Mouse (Mus musculus) MEL (cell line): ENCODE measurements around the gene Klra1. TPM values are rescaled to one million over a fixed set of nuclear protein-coding genes. Genes with fewer than 3 reads are reported as not detected.
"Not testable (repeated sequence)": the region's sequence is repeated elsewhere in the genome, so short reads cannot be mapped to it uniquely, and the experiment has no call there.

Source experiments
- DNase-seq: peaks from one replicate; pipeline ENCODE4 v3.0.0; 2011; ENCODE audit warnings: low read depth, low spot score
- H3K27ac ChIP-seq: 2 replicates; pipeline ENCODE4 v1.5.1; 2012; ENCODE audit warnings: low read depth, mild to moderate bottlenecking, control low read depth, low read length, moderate library complexity; ENCODE audit not compliant: control insufficient read depth
- H3K27me3 ChIP-seq, 2 experiments: fragments of 150-350 bp in 1 of 2; sonication (generic) in 1 of 2; 2 replicates each; pipeline ENCODE4 v1.6.1; 2012; ENCODE audit warnings: low read length in 2 of 2, mild to moderate bottlenecking in 2 of 2, improper control_type of control experiment in 1 of 2, moderate library complexity in 1 of 2; ENCODE audit not compliant: insufficient read depth in 2 of 2, control insufficient read depth in 1 of 2
- H3K36me3 ChIP-seq, 2 experiments: 2 replicates each; pipeline ENCODE4 v1.6.1; 2012 to 2014; ENCODE audit warnings: low read length in 2 of 2, improper control_type of control experiment in 1 of 2, inconsistent platforms in 1 of 2, mild to moderate bottlenecking in 1 of 2; ENCODE audit not compliant: insufficient read depth in 2 of 2, control insufficient read depth in 1 of 2
- H3K4me1 ChIP-seq, 2 experiments: fragments of 150-350 bp in 1 of 2; sonication (generic) in 1 of 2; 2 replicates each; pipeline ENCODE4 v1.6.1; 2012; ENCODE audit warnings: low read length in 2 of 2, improper control_type of control experiment in 1 of 2, mild to moderate bottlenecking in 1 of 2; ENCODE audit not compliant: insufficient read depth in 2 of 2, control insufficient read depth in 1 of 2
- H3K4me3 ChIP-seq, 2 experiments: fragments of 150-350 bp in 1 of 2; sonication (generic) in 1 of 2; 2 replicates each; pipeline ENCODE4 v1.5.1; 2012; ENCODE audit warnings: low read depth in 2 of 2, low read length in 2 of 2, mild to moderate bottlenecking in 2 of 2, moderate library complexity in 2 of 2, control low read depth in 1 of 2, improper control_type of control experiment in 1 of 2; ENCODE audit not compliant: control insufficient read depth in 1 of 2, insufficient read depth in 1 of 2
- H3K79me2 ChIP-seq: 2 replicates; pipeline ENCODE4 v1.6.1; 2012; ENCODE audit warnings: mild to moderate bottlenecking, low read length, moderate library complexity; ENCODE audit not compliant: control insufficient read depth, poor library complexity, insufficient read depth
- H3K9ac ChIP-seq: 2 replicates; pipeline ENCODE4 v1.6.1; 2012; ENCODE audit warnings: low read depth, mild to moderate bottlenecking, control low read depth, low read length, moderate library complexity; ENCODE audit not compliant: control insufficient read depth, poor library complexity, severe bottlenecking
- H3K9me3 ChIP-seq: fragments of 150-350 bp; sonication (generic); replicated peaks from 2 replicates; pipeline ENCODE4 v1.6.1; 2012; ENCODE audit warnings: mild to moderate bottlenecking, low read length, improper control_type of control experiment, moderate library complexity; ENCODE audit not compliant: insufficient read depth
- ELF1 ChIP-seq: IDR thresholded peaks from 2 replicates; pipeline ENCODE4 v1.6.1; 2014; ENCODE audit warnings: low read depth, mild to moderate bottlenecking, inconsistent platforms, low read length, improper control_type of control experiment, moderate library complexity
- EP300 ChIP-seq, 2 experiments: IDR thresholded peaks; 2 replicates each; pipeline ENCODE4 v1.6.1; 2011; ENCODE audit warnings: improper control_type of control experiment in 2 of 2, low read length in 2 of 2, low read depth in 1 of 2, mild to moderate bottlenecking in 1 of 2
- ETS1 ChIP-seq: IDR thresholded peaks from 2 replicates; pipeline ENCODE4 v1.6.1; 2012; ENCODE audit warnings: low read depth, mild to moderate bottlenecking, inconsistent platforms, low read length, improper control_type of control experiment, moderate library complexity
- GATA1 ChIP-seq: IDR thresholded peaks from 2 replicates; pipeline ENCODE4 v1.6.1; 2011; ENCODE audit warnings: low read depth, low read length, improper control_type of control experiment
- KAT2A ChIP-seq: conservative IDR thresholded peaks from 2 replicates; pipeline ENCODE4 v1.6.1; 2012; ENCODE audit warnings: low read depth, low read length, improper control_type of control experiment, inconsistent platforms
- MYB ChIP-seq: IDR thresholded peaks from 2 replicates; pipeline ENCODE4 v1.6.1; 2011; ENCODE audit warnings: mild to moderate bottlenecking, low read depth, low read length, improper control_type of control experiment
- POLR2AphosphoS5 ChIP-seq: IDR thresholded peaks from 2 replicates; pipeline ENCODE4 v1.6.1; 2012; ENCODE audit warnings: low read depth, borderline replicate concordance, mild to moderate bottlenecking, inconsistent platforms, low read length, moderate library complexity, mixed read lengths
- RCOR1 ChIP-seq: IDR thresholded peaks from 2 replicates; pipeline ENCODE4 v1.6.1; 2012; ENCODE audit warnings: low read depth, mild to moderate bottlenecking, inconsistent platforms, low read length, improper control_type of control experiment
- SIN3A ChIP-seq: IDR thresholded peaks from 2 replicates; pipeline ENCODE4 v1.6.1; 2012; ENCODE audit warnings: low read length, improper control_type of control experiment, inconsistent platforms
- TAL1 ChIP-seq: IDR thresholded peaks from 2 replicates; pipeline ENCODE4 v1.6.1; 2012; ENCODE audit warnings: mild to moderate bottlenecking, inconsistent platforms, low read length, moderate library complexity, mixed read lengths
- TCF12 ChIP-seq: IDR thresholded peaks from 2 replicates; pipeline ENCODE4 v1.6.1; 2014; ENCODE audit warnings: low read depth, mild to moderate bottlenecking, inconsistent platforms, low read length, improper control_type of control experiment, moderate library complexity
- polyA plus RNA-seq, 2 experiments: library from polyadenylated mRNA; stranded (reverse) in 1 of 2; unstranded in 1 of 2; fragments of >175 nt in 1 of 2; fragments of >200 nt in 1 of 2; gene quantifications; 2 replicates each; pipeline versions ENCODE4 v1.2.1 to v1.2.4; 2012; ENCODE audit warnings: low replicate concordance in 2 of 2, low read depth in 1 of 2; ENCODE audit not compliant: insufficient read length in 2 of 2, insufficient read depth in 1 of 2, missing spikeins in 1 of 2
- total RNA-seq: library from RNA; depleted of rRNA; stranded (reverse); fragments of 300-350 nt; gene quantifications from 2 replicates; pipeline ENCODE4 v1.2.3, GENCODE M21; 2012

The Klra1 gene
- total and polyA plus RNA-seq, 3 experiments = 0.10 to 0.12 TPM; not detected in 1

GRCm38 (mm10) chr6:130382375-130382774 is 4.3 kb downstream of the Klra1 start:
- peak; percentile 63 for DNase-seq
- TF ChIP-seq KAT2A (no peak), ETS1 (peak; percentile 26; the same call in 1 of the 2 replicates), ELF1 (no peak), POLR2AphosphoS5 (no peak)
- Histone ChIP-seq H3K36me3 (peaks cover 0 to 19% of the 10 kb centered on the region in 2 experiments; a peak in 2 of 4 replicates), H3K27me3 (no peaks in the 10 kb centered on the region), H3K79me2 (no peaks in the 10 kb centered on the region), H3K9ac (no peak overlapping the region), H3K4me3 (no peak overlapping the region; a peak in 1 of 4 replicates), H3K27ac (no peak overlapping the region), H3K4me1 (peaks cover 4 to 14% of the 10 kb centered on the region in 2 experiments; a peak in 3 of 4 replicates), H3K9me3 (no peaks in the 10 kb centered on the region)

GRCm38 (mm10) chr6:130345381-130345780 is 41.3 kb downstream of the Klra1 start:
- H3K27ac ChIP-seq, H3K27me3 ChIP-seq, H3K4me3 ChIP-seq, H3K79me2 ChIP-seq, H3K9ac ChIP-seq, H3K9me3 ChIP-seq, DNase-seq: not testable (repeated sequence)
- Histone ChIP-seq H3K4me1 (peaks cover 6 to 12% of the 10 kb centered on the region in 2 experiments; a peak in 2 of 4 replicates), H3K36me3 (peaks cover 0 to 16% of the 10 kb centered on the region in 2 experiments; a peak in 2 of 4 replicates)

- H3K79me2 ChIP-seq, H3K27me3 ChIP-seq, H3K4me3 ChIP-seq, H3K9ac ChIP-seq, H3K9me3 ChIP-seq: not testable (repeated sequence)
- peaks cover 6 to 21% of the 10 kb centered on the region in 2 experiments; a peak in 2 of 4 replicates for H3K4me1 ChIP-seq
- peak; percentile 72 for DNase-seq
- H3K36me3 ChIP-seq = peaks cover 0 to 21% of the 10 kb centered on the region in 2 experiments; a peak in 2 of 4 replicates
- peak overlapping the region; percentile 57; the same call in 1 of the 2 replicates for H3K27ac ChIP-seq
- TF ChIP-seq TAL1 (peak; percentile 72), ETS1 (peak; percentile 62; the same call in 1 of the 2 replicates), EP300 (IDR thresholded peaks at IDR 0.05; ENCODE audit: low read depth in 1 of 2, low read length in 2 of 2) (peak; percentile 65 to 82), TCF12 (peak; percentile 73; the same call in 1 of the 2 replicates), MYB (peak; percentile 34; the same call in 1 of the 2 replicates), SIN3A (peak; percentile 16; the same call in 1 of the 2 replicates), GATA1 (peak; percentile 74), RCOR1 (peak; percentile 79)
Observed at GRCm38 (mm10) chr6:130341973-130342372, 44.7 kb downstream of the Klra1 start.
